Mouse (Mus musculus) spleen, postnatal 4 days (tissue): ENCODE measurements at regions not wholly inside any gene's neighbourhood (a gene's known extent, or its start where the extent isn't known, plus 50 kb on each side); places are given as distances from the start of the nearest gene placed in this dataset.

Experiments
- DNase-seq, 2 experiments: peaks; one replicate each; pipeline ENCODE4 v3.0.0; 2022; ENCODE audit warnings: low spot score in 2 of 2

DNA sequence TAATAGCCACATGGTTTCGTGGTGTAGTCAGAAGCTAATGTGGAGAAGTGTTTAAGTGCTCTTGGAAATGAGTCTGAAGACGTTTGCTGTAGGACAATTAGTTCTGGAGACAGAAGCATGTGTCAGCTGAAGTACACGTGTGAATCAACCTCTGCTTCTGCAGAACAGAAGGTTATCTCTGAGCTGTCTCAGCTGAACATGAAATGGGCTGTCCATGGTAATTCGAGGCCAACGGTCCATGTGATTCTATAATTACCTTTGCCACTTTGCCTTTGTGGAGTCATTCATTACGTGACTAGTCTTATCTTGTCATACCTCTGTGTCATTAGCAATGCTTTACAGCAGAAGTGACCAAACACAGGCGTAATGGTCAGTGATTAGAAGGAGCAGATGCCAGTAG is 295.6 kb upstream of the Veph1 start:
- no peak for DNase-seq

DNA sequence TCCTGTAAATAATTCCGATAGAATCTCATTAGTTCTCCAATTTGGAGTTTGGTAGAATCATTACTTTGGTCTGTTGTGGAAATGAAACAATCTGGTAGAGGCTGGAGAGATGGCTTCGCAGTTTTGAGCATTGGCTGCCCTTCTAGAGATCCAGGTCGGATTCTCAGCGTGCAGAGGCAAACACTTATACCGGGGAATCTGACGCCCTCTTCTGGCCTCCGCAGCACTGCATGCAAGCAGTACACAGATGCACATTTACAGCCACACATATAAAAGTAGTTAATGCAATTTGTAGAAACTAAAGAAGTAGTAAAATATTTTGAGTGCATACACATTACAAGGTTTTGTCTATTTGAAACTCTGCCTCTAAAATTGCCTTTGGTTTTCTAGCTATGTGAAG is 294.1 kb upstream of the Veph1 start:
- DNase-seq: no peak

DNA sequence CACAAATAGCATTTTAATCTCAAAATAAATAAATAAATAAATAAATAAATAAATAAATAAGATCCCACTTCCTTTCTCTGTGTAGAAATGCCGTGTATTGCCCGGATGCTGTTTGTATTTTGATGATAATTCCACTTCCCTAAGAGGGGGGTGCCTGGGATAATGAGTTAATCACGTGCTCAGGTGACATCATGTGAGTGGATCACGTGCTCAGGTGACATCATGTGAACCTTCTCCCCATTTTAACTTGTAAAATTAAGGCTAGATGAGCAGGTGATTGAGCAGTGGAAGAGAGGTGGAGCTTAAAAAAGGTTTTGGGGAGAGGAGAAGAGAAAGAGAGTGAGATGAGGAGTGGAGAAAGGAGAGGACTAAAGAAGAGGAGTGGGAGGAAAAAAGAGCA is 292.8 kb upstream of the Veph1 start:
- no peak for DNase-seq

DNA sequence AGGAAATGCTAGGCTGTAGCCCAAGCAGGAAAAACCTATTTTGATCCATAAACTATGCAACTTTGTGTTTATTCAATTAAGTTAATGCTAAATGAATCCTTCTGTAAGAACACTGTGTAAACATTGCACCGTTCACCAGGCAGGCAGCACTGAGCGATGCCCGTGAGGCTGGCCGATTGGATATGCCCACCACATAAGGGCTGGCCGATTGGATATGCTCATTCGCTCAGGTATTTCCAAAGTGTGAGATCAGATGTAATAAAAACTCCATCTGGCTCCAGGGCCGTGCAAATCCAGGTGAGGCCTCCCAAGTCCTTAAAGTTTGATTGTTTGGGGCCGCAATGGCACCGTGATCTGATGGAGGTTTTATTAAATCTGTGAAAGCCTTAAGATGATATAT is 288.2 kb upstream of the Veph1 start:
- no peak for DNase-seq

DNA sequence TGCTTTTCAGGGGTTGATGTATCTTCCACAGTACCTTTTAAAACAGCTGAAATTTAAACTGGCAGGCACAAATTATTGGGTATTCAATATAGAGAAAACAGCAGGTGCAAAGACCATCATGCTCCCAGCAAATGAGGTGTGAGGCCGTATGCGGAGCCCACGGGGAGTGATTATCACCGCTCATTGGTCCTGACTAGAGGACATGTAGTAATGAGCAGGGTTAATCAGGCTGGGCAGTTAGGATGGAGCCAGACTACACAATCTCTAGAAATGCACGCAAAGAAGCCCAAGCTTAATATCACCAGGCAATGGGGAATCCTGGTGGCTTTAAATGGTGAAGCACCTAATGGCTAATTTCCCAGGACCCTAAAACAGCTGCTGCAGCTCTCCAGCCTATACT is 287.5 kb upstream of the Veph1 start:
- no peak for DNase-seq

DNA sequence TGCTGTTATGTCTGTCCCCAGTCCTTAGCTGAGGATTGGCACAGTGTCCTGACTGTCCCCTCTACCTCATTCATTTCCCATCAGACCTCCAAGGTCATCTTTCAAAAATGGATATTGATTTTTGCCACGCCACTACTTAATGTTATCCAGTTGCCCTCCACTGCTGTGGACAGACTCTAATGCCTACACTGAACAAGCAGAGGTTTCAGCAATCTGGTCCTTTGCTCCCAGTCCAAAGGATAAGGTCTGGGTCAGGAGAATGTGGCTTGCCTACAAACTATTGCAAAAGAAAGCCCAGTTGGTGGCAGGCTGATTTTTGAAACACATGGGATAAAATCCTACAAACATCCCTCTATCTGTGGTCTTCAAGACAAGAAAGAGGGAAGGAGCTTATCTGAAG is 280.0 kb upstream of the Veph1 start:
- DNase-seq: no peak

DNA sequence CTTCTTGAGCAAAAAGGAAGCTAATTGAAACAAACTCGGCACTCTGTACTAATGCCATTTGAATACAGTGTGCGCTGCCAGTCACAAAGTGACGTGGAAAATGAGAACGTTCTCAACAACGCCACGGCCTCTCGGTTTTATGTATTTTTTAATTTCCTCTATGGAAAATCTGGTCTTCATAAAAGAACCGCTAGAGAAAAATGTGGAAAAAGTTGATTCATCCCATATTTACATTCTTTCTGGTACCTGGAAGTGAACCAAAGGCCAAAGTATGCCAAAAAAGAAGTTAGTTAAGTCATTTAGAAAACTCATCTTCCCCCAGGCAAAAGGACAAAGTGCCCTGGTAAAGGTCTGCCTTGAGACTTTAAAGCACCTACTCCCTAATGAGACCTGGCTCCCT is 277.7 kb upstream of the Veph1 start:
- no peak for DNase-seq

DNA sequence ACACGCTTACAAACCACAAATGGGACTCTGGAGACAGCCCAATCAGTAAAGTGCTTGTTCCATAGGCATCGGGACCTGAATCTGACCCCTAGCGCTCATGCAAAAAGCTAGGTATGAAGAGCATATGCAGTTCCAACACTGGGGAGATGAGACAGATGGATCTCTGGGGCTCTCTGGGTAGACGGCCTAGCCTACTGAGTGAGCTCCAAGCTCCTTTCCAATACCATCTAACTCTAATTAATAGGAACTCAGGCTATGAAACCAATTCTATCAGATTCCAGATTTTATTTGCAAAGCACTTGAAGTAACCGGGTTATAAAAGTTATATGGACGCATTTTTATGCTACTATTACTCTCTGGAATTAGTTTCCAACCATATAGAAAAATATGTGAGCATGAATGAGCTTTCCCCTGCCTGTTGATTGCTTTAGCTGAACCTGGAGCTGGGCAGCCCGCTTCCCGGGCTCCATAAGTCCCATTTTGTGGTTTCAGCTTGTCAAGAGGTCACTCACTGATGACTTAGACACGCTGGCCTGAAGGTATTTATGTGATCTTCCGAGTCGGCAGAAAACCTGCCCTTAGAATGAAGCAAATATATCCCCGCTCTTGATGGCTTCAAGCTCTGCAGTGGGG is 276.4 kb upstream of the Veph1 start:
- DNase-seq: no peak

DNA sequence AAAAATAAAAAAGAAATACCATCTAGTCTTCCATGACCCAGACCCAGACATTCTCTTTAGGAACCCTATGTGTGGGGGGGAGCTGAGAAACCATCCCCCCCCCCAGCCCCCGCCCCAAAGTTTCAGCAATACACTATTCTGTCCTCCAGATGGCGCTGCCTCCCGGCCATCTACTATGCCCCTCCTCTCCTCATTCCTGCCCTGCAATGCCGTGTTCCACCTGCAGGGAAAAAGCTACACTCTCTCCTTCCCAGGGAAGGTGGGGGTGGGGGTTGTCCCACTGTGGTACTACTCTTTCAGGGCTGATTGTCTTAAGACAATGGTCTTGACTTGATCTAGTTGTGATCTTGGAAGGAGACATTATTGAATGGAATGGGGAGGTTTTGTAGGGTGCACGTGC is 273.7 kb upstream of the Veph1 start:
- peak; percentile 25 to 67 for DNase-seq

DNA sequence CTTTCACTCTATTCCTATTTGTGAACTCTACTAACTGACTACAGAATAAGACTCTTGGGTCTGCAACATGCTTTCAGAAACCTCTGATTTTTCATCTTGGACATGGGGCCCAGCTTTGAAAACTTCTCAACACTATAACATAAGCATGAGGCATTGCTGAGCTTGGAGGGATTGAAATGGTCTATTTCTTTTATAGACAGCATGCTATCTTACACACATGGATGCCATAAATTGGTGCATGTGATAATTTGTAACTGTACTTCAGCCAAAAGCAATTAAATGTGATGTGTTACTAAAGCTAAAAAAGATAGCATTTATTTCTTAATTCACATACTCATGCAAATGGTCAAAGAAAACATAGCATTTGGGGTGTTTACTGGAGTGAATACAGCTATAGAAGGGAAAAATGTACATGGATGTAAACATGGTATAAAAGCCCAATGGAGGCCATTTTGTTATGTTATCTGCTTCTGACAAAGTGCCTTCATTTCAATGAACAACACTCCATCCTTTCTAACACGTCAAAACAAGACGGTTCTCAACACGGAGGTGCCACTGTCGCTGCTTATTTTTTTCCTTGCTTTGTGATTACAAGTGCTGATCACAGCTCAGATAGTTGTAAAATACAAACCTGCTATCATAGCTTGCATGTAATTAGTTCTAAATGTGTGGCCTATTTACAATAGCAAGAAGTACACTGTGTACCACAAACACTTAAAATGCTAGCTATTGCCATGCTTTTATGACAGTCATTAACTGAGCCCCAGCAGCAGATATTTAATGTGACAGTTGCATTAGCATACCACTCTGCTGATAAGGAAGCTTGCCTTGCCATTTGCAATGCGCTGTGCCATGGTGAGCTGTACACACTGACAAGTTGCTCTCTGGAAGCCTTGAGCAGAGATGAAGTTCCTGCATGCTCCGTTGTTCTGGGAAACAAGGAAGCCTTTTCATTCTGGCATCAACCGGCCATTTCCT is 267.9 kb upstream of the Veph1 start:
- no peak for DNase-seq

DNA sequence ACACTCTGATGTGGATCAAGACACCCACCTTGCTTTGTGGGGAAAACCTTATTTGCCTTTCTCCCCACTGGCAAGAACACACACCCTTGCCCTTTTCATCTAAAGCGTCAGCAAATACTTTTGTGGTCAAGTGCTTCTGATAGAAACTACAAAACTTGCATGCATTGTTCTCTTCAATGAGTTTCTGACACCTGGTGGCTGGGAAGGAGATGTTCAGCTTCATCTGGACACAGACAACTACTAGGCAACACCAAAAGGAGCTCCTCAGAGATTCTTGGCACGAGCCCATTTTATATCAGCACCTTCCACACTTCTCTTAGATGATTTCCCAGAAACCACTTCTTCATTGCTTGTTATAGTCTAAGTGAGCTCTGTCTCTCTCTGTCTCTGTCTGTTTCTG is 266.7 kb upstream of the Veph1 start:
- peak in 1 of 2 experiments; percentile 50 for DNase-seq

DNA sequence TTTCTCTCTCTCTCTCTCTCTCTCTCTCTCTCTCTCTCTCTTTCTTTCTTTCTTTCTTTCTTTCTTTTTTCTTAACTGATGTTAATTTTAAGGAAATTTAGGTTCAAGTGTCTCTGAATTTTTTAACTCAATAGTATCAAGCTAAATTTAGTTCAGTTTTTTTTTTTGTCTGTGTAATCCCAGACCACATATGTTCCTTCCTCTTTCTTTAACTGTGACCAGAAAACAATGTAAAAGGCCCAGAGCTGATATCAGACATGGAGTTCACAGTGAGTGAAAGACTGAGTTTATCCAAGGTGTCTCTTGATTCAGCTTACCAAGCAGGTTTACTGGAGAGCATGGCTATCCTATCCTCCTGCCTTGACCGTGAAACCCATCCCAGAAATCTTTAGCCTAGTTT is 258.9 kb upstream of the Veph1 start:
- DNase-seq: no peak

DNA sequence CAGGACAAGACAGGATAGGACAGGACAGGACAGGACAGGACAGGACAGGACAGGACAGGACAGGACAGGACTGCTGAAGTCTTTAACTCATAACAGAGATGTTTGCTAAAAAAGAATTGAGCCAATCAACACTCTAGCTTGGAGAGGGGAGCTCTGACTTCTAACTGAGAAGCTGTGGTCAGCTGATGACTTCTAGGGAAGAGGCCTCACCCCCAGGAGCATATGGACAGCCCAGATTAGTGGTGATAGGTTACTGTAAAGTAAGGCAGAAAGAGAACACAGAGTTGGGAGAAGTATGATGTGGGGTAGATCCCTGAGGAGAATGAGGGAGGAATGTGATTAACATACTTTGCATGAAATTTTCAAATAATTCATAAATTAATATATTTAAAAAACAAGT is 254.3 kb upstream of the Veph1 start:
- DNase-seq: no peak

DNA sequence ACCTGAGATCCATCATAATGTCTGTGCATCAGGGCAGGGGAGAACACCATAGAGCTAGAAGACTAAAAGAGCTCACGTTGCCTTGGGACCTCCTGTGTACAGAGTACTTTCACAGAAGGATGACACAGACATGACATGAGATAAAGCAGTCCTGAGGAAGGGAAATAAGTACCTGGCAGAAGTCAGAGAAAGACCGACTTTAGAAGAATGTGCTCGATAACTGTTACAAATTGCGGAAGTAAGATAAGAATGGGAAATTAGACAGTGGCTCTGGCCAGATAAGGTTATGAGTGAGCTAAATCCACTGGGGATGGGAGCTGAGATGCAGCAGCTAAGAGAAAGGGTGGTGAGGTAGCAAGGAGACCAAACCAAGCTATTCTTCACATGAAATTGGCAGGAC is 249.9 kb upstream of the Veph1 start:
- DNase-seq: no peak

DNA sequence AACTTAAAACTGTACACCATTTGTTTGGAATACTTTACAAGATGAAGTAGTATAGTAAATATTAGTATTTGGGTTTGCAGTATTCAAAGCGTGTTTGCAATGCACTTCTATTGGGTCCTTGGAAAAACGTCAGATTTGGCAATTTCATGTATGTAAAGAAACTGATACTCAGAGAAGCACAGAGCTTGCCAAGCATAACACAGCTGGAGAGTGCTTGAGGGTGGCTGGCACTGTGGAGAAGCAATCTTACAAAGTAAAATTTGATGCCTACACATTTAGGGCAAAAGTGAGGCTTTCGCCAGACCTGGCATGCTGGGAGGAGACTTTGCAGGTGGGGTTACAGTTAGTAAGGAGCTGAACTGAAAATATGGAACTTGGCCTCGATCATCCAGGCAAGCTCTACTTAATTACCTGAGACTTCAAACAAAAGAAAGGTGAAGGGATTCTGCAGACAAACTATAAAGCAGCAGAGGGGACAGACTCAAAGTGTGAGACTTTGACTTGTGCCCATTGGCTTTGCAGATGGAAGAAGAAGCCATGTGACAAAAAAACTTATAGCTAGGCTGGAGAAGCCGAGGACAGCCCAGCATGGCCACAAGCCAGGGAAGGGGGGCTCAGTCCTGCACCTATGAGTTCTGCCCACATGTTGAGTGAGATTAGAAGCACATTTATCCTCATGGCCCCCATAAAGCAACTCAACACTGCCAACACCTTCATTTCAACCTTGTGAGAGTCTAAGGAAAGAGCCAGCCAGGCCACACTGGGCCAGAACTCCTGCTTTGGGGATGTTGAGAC is 247.7 kb upstream of the Veph1 start:
- no peak for DNase-seq

DNA sequence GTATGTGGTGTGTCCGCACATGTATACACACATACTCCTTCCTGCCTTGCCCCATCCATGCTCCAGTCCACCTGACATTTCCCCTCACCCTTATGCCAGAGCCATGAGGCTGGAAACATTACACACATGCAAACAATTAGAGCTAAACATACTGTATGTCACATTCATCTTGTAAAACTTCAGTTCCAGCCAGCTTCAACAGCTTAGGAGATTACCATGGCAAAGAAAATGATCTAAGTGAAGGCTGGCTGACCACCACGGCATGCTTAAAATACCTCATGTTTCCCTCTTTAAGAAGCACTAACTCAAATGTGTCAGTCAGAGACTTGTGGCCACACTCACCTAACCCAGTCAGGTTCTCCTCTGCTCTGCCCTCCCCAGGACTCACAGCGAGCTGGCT is 246.2 kb upstream of the Veph1 start:
- no peak for DNase-seq

DNA sequence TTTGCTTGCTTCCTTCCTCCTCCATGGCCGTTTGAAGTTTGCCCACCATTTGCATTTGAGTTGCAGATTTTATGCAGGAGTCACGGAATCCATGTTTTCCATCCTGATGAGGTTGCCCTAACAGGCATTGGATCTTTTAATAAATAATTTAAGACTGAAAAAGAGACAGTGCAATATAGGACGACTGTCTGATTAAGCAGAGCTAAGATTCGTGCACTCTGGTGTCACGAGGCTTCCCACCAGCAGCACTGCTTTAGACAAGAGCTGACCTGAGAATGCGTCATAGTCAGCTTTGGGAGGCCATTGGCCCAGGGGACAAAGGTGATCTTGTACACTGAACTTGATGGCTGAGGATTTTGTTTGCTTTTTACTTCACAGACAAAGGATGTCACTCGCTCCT is 241.3 kb upstream of the Veph1 start:
- no peak for DNase-seq

DNA sequence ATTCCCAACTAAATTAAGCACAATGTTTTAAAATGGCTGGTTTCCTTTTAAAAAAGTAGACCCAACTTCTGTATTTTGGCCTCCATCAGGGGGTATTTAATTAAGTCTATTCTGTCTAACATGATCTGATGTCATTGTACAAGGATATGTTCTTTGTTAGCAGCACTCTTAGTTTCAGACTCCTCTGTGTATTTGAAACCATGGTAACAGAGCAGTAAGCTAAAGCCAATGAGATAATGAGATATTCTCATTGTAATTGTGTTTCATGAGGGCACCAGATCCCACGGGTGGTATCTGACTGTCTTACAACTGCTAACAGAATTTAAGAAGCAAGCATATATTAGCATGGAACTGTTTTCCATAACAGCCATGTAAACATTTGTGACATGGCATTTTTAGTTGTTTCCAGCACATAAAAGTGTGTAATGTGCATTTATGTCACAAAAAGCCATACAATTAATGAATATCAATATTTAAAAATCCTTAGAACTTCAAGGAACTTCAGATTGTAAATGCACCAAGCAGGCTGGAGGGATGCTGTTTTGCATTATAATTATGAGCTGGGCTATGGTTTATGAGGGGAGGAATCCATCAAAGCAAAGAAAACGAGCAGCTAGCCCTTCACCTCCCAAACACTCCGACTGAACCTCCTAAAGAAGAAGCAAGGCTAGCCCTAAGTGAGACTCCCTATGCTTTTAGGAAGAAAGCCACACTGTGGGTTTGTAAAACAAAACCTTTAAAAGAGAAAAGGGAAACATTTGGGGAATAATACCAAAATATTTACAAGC is 240.7 kb upstream of the Veph1 start:
- no peak for DNase-seq

DNA sequence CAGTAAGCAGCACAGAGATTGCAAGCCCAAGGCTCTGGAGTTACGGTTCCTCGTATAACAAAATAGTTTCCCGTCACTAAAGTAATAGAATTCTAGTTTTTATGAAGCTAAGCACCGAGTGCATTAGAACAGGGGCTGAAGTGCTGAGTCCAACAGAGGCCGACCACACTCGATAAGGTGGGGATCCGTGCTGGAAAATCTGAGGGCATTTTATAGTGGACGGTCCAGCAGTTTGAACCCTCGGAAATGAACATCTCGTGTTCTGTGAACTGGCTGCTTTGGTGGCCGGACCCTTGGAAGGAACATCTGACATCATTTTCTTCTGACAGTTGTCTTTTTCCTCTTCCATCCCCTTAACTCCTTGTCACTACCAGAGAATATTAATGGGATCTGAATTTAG is 240.0 kb upstream of the Veph1 start:
- DNase-seq: no peak

DNA sequence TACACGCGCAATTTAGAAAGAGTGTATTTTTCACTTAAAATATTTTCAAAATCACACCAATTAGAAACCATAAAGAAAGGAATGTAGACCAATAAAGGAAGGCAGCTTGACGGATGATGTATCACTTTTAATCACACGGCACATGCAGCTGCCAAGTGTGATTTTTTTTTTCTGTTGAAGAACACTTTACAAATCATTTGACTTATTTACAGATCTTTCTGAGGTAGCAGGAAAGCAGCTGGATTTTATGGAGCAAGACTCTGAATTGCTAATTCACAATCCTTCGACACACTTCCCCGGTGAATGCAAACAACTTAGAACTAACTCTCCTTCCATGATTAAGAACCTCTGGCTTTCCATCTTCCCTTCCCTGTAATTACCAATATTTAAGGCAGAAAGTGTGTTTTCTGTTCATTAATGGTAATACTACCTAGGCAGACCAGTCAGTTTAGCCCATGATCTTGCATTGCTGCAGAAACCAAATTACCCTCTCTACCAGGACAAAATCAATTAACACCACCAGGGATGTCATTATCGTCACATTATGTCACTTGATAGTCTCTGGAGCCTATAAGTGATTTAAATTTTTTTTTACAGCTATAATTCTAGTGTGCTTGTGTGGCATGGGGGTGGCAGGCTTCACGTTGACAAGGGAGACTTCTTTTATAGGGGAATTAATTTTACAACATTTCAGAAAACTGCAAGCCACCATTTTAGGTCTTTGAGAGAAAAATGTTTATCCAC is 239.3 kb upstream of the Veph1 start:
- no peak for DNase-seq

DNA sequence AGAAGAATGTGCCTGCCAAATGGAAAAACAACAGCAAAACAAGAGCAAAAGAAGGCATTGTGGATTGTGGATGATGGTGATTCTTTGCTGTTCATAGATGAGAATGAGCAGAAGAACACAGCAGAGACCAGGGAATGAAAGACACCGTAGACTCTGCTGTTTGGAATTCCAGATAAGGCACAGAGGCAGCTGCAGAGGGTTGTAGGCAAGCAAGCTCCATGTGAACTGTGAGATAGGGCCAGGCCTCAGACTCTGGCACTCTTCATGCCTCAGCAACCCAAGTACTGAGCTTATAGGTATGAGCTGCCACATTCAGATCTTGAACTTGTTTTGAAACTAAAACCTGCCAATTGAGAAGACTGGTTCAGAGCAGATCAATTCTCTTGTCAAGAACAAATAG is 223.3 kb upstream of the Veph1 start:
- peak in 1 of 2 experiments; percentile 21 for DNase-seq
